Mouse (Mus musculus) embryo, embryonic 10 days (tissue): ENCODE measurements around the gene Fbxo47.

Experiments used
- DNase-seq: peaks from one replicate; pipeline ENCODE4 v3.0.0-alpha.2; 2015; ENCODE audit warnings: low spot score

Fbxo47 gene

DNA sequence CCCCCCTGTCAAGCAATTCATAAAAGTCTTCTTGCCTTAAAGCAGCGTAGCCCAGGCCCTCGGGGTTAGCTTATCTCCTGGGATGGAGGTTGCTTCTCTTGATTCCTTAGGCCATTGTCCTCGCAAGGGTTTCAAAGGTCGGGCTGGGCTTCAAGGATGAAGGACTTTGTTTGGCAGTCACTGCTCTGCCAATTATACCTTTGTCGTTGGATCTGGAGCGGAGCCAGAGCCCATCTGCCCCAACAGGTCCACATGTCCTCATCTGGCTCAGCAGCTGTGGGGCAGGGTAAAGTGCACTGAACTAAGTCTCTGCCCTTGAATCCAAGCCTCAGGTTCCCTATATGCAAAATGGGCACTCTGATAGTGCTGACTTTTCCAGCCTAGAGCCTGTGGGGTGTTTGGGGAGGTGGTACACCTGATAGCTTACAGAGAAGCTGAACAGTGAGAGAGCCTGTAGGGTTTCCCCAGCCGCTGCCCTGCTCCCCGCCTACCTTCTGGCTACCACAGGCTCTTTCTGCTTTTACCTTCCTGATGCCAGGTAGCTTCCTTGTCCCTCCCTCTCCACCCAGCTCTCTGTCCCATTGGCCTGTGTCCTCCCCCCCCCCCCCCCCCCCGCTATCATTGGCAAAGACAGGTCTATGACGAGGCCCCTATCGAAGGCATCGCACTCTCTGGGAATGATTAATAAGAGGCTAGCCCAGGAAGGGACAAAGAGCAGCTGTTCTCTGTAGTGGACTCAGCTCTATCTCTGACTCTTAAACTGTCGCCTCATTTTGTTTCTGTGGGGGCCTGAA is 72.2 kb downstream of the Fbxo47 start:
- DNase-seq = peak; percentile 41

DNA sequence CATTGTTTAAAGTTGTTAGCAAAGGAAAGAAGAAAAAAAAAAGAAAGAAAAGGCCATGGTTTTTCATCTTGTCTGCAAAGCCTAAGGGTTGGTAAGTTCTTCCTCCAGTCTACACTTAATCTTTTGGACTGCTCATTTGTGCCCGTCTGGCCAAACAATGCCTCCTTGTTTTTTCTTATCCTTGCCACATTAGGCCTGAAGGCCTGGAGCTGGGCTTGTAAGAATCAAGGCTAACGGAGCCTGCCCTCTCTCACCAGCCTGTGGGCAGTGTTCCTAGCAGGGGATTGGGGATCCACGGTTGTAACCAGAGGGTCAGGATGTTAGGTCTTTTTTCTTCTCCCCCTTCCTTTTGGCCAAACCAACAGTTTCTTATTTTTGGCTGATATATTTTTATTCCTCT is 73.0 kb downstream of the Fbxo47 start:
- DNase-seq = no peak

DNA sequence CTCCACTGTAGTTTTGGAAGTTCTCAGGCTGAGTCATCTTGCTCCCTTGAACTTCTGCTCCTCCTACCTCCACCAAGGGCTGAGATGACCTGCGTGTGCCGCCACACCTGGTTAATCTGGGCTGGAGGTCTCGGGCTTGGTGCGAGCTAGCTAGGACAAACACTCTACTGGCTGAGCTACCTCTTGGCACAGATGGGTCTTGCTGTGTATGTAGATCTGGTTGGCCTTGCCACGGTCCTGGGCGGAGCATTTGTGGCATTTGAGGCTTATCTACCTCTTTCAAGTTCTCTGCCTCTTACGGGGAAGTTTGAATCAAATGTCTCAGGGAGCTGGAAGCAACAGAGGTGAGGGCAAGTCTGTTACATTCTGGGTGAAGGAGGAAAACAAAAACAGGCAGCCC is 73.6 kb downstream of the Fbxo47 start:
- DNase-seq = no peak

DNA sequence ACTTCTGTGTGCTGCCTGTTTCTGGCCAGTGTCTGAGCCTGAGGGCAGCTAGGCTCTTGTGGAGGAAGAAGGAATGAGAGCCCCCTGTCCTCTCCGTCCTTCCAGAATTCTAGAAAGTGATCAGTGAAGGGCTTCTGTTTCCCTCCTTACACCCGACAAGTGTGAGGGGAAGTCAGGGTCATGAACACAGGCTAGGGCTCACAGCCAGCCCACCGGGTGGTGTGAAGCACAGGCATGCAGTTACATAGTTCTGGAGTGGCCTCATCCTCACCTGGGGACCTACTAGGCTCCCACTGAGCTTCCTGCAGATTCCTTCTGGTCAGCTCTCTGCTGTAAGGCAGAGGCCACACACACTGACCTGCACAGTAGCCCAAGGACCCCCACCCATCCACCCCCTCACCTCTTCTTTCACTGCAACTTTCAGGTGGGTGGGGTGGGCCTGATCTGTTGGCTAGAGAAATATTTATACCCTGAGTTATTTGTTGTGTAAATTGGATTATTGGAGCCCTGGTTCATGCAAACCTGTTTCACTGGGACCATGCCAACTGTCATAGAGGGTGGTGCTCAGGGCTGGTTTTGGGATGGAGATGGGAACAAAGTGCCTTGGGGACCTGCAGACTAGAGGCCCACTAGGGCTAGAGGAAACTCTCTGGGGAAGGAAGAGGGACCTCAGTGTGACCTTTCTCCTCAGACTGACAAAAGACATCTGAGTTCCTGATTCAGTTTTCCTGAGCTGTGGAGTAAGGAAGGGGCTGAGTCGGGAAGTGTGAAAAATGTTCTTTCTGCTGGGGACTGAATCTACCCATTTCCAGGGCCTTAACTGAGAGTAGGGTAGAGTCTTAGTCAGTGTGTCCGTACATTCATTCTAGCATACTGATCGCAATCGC is 74.5 kb downstream of the Fbxo47 start:
- DNase-seq = no peak

DNA sequence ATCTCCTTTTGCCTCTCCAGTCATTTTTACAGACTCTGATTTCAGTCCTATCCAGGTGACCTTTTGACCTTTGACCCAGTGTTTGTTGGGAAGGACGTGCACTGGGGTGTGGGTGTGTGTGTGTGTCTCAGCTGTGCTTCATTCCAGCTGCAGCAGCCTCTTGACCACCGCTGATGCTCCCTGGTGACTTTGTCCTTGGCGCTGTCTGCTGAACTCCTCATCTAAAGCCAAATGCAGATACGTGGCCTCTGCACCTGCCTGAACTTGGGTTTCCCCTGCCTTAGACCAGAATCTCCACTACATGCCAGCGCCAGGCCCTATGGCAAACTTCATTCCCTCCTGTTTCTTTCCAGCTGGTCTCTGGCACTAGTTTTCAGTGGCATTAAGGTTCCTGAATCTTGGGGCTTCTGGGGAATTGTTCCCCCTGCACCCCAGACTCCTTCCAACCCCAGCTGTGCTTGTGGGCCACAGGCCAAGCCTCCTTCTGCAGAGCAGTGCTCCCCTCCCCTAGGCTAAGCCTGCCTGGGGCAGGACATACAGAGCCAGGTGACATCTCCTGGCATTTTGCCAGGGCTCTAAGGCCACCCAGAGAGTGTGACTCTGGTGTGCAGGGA is 75.2 kb downstream of the Fbxo47 start:
- DNase-seq = peak; percentile 70

DNA sequence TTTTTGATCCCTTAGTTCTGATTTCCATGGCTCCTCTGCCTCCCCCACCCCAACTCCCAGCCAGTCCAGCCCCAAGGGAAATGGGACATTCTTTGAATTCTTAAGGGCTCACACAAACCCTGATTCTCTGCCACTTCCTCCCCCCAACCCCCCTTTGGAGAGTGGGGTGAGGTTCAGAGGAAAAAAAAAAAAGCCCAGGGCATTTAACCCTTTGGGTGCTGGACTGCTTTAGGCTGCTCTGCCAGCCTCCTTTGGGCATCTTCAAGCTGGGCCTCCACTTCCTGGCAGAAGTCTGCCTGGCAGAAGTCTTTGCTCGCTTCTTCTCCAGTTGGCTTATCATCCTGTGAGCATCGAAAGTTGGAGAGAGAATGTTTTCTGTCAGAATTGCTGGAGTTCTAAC is 75.9 kb downstream of the Fbxo47 start:
- peak; percentile 68 for DNase-seq

DNA sequence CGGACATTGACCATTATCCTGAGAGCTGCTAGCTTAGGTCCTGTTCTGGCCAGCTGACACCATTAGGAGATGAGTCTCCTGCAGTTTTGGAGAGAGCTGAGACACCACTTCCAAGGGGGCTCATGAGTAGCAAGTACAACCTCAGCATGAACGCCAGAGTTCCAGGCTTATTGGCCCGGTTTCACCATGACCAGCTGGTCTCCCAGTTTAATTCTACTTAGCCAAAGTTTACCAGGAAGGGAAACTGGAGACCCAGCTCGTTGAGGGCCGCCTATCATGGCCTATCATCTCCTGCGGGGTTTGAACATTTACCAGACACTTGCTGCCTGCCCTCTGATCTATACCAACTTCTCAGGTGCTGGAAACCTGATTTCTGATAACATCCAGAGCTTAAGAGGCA is 76.3 kb downstream of the Fbxo47 start:
- no peak for DNase-seq

DNA sequence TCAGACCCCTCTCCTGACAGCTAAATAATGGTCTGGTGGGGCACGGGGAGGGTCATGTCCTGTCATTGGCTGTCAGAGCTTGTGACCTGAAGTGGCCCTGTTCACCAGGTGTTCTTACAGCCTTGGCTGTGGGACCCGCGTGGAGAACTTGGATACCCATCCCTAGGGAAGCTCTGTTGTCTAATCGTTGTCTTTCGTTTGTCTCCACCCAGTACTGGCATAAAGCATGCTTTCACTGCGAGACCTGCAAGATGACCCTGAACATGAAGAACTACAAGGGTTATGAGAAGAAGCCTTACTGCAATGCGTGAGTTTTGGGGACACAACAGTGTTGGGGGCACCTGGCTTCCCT is 77.4 kb downstream of the Fbxo47 start:
- no peak for DNase-seq

DNA sequence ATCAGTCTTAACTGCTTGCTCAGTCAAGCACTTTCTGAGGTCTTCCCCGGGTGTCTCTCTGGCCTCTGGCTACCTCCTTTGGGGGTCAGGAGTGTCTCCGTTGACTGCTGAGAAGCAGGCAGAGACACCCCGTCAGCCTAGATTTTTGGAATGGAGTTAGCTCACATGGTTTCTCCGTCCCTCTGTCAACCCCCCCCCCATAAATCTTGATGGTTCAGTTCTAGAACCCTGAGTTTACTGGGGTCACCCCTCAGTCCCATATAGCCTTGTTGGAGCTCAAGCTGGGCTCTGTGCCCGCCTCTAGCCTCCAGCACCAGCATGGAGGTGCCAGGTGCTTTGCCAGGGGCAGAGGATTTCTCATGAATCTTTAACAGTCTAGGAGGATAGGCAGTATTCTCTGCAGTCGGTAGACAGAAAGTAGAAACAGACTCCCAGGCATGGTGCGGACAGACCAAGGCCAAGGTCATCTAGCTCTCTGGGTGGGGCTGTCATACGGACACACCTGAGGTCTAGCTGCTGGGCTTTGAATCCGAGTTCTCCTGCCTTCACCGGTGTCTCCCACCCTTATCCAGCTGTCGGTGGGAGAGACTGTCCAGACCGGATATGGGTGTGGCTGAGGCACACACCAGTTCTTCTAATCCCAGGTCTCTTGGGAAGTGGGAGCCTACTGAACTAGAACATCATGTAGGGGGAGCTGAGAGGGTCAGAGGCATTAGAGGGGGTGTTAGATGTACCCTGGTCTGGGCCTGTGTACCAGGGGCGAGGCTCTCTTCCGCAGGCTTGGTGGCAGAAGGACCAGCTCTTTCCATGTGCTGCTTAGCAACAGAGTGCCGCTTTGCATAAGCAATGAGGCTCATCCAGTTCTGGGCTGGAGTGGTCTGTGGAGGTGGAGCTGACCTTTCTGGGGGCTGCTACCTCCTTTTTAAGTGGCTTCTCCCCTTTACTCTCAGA is 78.0 kb downstream of the Fbxo47 start:
- peak; percentile 57 for DNase-seq

DNA sequence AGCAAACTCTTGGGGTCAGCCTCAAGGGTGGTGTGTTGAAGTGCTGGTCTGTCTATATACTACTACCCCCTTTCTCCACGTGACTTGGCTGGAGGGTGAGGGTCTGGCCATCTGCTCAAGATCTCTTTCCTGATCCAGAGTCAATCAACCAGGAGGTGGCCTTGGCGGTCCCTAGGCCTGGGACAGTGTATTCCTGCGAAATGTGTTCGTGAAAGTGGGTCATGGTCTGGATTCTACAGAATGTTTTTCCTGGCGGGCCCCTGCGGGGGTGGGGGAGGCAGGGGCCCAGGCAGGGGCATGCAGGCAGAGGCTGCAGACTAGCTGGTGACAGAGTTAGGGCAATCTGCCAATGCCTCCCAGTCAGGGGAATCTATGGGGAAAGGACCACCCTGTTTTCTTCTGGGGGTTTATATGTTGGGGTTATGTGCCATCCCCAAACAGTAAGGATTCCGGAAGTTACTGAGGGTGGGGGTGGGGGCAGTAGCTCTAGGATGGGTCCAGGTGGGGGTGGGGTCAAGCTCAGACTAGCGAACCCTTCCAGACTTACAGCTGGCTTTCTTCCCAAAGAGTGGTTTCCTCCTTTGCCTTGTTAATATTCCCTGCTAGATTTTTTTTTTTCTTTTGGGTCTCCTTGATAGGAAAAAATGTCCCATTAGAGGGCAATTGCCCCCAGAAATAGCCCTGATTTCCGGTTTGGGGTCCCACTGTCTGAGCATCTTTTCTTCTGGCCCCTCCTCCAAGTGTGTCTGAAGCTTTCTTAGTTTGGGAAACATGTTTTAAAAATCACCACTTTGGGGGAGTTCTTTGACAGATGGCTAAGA is 78.9 kb downstream of the Fbxo47 start:
- no peak for DNase-seq

DNA sequence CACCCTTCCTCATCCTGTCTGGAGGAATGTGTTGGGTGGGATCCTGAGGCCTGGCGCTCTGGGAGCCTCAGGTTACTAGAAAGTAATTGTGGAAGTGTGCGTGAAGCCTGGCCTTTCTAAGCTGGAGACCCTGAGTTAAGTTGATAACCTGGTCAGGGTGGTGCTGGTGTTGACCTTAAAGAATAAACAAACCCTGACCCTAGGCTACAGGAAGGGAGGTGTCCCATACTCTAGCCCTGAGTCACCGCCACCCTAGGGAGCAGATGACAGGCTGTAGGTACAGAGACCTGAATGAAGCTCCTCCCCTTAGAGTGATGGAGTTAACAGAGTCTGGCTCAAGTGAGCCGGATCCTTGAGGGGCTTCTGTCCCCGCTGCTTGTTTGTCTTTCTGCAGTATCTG is 80.1 kb downstream of the Fbxo47 start:
- DNase-seq = no peak
